Mouse (Mus musculus): ENCODE data around the gene Aknad1. TPM values are rescaled to one million over a fixed set of nuclear protein-coding genes. Genes with fewer than 3 reads are reported as not detected.
A peak's percentile ranks its signal among the peaks of the same experiment; 100 is the strongest.

Gene Aknad1
- polyA plus RNA-seq, 1 experiment from 2014 or later: 0.92 TPM

DNA sequence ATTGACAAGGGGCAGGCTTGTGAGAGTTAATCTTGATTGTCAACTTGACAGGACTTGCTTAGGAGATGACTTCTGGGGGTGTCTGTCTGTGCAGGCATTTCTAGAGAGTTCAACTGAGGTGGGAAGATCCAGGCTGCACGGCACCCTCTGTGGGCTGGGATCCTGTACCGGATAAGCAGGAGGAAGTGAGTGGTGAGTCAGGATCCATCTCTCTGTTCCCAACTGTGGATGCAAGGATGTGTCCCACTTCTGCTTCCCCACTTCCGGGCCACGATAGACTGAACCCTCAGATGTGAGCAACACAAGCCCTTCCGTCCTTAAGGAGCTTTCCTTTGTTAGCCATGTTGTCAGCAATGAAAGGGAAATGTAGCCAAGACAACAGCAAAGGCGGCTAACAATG is 47.1 kb downstream of the Aknad1 start:
- peaks cover 12% of the 10 kb centered on the region for H3K9me3 ChIP-seq (ENCODE audit: control insufficient read depth, low read length)
- H3K4me3 ChIP-seq (ENCODE audit: low read depth, low read length): no peak overlapping the region
- no peak overlapping the region for H3K9ac ChIP-seq (ENCODE audit: low read depth, low read length)
- no peak overlapping the region for H3K4me2 ChIP-seq (ENCODE audit: low read depth, low read length)
- no peak for ATAC-seq (ENCODE audit: low read depth)
- 72% methylated on average over 6 of the region's 6 CpGs for WGBS
- no peak overlapping the region for H3K27ac ChIP-seq (replicated peaks; ENCODE audit: low read depth, low read length)
- H3K27me3 ChIP-seq (replicated peaks; ENCODE audit: control insufficient read depth, insufficient read depth, low read length): no peaks in the 10 kb centered on the region
- no peak for DNase-seq (ENCODE audit: low spot score)
- H3K36me3 ChIP-seq (ENCODE audit: control insufficient read depth, insufficient read depth, low read length): no peaks in the 10 kb centered on the region
- peaks cover 26% of the 10 kb centered on the region for H3K4me1 ChIP-seq (ENCODE audit: control insufficient read depth, insufficient read depth, low read length)

GRCm38 (mm10) chr3:108787754-108788454 is 48.4 kb downstream of the Aknad1 start:
- Histone ChIP-seq H3K27ac (replicated peaks; ENCODE audit: low read depth, low read length) (no peak overlapping the region), H3K4me1 (ENCODE audit: control insufficient read depth, insufficient read depth, low read length) (peaks cover 22% of the 10 kb centered on the region; the same call in 1 of the 2 replicates), H3K4me3 (ENCODE audit: low read depth, low read length) (no peak overlapping the region), H3K9ac (ENCODE audit: low read depth, low read length) (no peak overlapping the region), H3K36me3 (ENCODE audit: control insufficient read depth, insufficient read depth, low read length) (no peaks in the 10 kb centered on the region), H3K27me3 (replicated peaks; ENCODE audit: control insufficient read depth, insufficient read depth, low read length) (no peaks in the 10 kb centered on the region), H3K4me2 (ENCODE audit: low read depth, low read length) (no peak overlapping the region), H3K9me3 (ENCODE audit: control insufficient read depth, low read length) (peaks cover 12% of the 10 kb centered on the region)
- WGBS: 47% methylated on average over 12 of the region's 12 CpGs
- no peak for DNase-seq (ENCODE audit: low spot score)
- no peak for ATAC-seq (ENCODE audit: low read depth)

DNA sequence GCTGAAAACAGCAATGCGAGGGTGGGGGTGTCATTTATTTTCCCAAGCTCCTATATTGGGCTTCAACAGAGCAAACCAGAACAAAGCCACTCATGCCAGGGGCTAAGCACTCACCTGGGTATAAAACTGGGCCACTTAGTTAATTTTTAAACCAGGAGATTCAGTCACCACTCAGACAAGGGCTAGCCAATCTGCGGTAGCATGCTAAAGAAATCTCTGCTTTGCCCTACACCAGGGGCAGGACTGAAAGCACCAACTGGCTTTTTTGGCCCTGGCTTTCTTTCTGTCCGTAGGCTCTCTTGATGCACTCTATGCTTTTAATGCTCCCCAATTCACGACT is 49.0 kb downstream of the Aknad1 start:
- 85% methylated on average over 4 of the region's 4 CpGs for WGBS
- no peak for ATAC-seq (ENCODE audit: low read depth)
- H3K4me2 ChIP-seq (ENCODE audit: low read depth, low read length): no peak overlapping the region
- H3K4me3 ChIP-seq (ENCODE audit: low read depth, low read length): no peak overlapping the region
- H3K4me1 ChIP-seq (ENCODE audit: control insufficient read depth, insufficient read depth, low read length): peaks cover 22% of the 10 kb centered on the region; the same call in 1 of the 2 replicates
- H3K9ac ChIP-seq (ENCODE audit: low read depth, low read length): no peak overlapping the region
- peaks cover 2% of the 10 kb centered on the region; the same call in 1 of the 2 replicates for H3K36me3 ChIP-seq (ENCODE audit: control insufficient read depth, insufficient read depth, low read length)
- H3K27me3 ChIP-seq (replicated peaks; ENCODE audit: control insufficient read depth, insufficient read depth, low read length): no peaks in the 10 kb centered on the region
- peaks cover 12% of the 10 kb centered on the region for H3K9me3 ChIP-seq (ENCODE audit: control insufficient read depth, low read length)
- DNase-seq (ENCODE audit: low spot score): no peak
- no peak overlapping the region for H3K27ac ChIP-seq (replicated peaks; ENCODE audit: low read depth, low read length)

GRCm38 (mm10) chr3:108789299-108789698 is 49.8 kb downstream of the Aknad1 start:
- peak overlapping the region; percentile 39; the same call in 1 of the 2 replicates for H3K27ac ChIP-seq (replicated peaks; ENCODE audit: low read depth, low read length)
- H3K4me3 ChIP-seq (ENCODE audit: low read depth, low read length): no peak overlapping the region
- no peak overlapping the region for H3K9ac ChIP-seq (ENCODE audit: low read depth, low read length)
- H3K4me1 ChIP-seq (ENCODE audit: control insufficient read depth, insufficient read depth, low read length): peaks cover 22% of the 10 kb centered on the region; the same call in 1 of the 2 replicates
- DNase-seq (ENCODE audit: low spot score) (peak; percentile 32), ATAC-seq (ENCODE audit: low read depth) (no peak)
- 29% methylated on average over 5 of the region's 5 CpGs for WGBS
- no peaks in the 10 kb centered on the region for H3K27me3 ChIP-seq (replicated peaks; ENCODE audit: control insufficient read depth, insufficient read depth, low read length)
- peaks cover 12% of the 10 kb centered on the region for H3K9me3 ChIP-seq (ENCODE audit: control insufficient read depth, low read length)
- no peak overlapping the region for H3K4me2 ChIP-seq (ENCODE audit: low read depth, low read length)
- H3K36me3 ChIP-seq (ENCODE audit: control insufficient read depth, insufficient read depth, low read length): peaks cover 9% of the 10 kb centered on the region

- peak; percentile 60 for ATAC-seq (ENCODE audit: low read depth)
- Histone ChIP-seq H3K9me3 (ENCODE audit: control insufficient read depth, low read length) (0 out of 2 replicates have a peak, but pooled peaks cover 2% of the 10 kb centered on the region), H3K9ac (ENCODE audit: low read depth, low read length) (no peak overlapping the region), H3K27ac (replicated peaks; ENCODE audit: low read depth, low read length) (peak overlapping the region; percentile 8; the same call in 1 of the 2 replicates), H3K27me3 (replicated peaks; ENCODE audit: control insufficient read depth, insufficient read depth, low read length) (no peaks in the 10 kb centered on the region), H3K4me3 (ENCODE audit: low read depth, low read length) (no peak overlapping the region), H3K36me3 (ENCODE audit: control insufficient read depth, insufficient read depth, low read length) (peaks cover 19% of the 10 kb centered on the region), H3K4me1 (ENCODE audit: control insufficient read depth, insufficient read depth, low read length) (peaks cover 22% of the 10 kb centered on the region; the same call in 1 of the 2 replicates), H3K4me2 (ENCODE audit: low read depth, low read length) (no peak overlapping the region)
- peak; percentile 67 for DNase-seq (ENCODE audit: low spot score)
- WGBS: 70% methylated on average over 3 of the region's 3 CpGs
Observed at GRCm38 (mm10) chr3:108790499-108790898, 51.0 kb downstream of the Aknad1 start.

DNA sequence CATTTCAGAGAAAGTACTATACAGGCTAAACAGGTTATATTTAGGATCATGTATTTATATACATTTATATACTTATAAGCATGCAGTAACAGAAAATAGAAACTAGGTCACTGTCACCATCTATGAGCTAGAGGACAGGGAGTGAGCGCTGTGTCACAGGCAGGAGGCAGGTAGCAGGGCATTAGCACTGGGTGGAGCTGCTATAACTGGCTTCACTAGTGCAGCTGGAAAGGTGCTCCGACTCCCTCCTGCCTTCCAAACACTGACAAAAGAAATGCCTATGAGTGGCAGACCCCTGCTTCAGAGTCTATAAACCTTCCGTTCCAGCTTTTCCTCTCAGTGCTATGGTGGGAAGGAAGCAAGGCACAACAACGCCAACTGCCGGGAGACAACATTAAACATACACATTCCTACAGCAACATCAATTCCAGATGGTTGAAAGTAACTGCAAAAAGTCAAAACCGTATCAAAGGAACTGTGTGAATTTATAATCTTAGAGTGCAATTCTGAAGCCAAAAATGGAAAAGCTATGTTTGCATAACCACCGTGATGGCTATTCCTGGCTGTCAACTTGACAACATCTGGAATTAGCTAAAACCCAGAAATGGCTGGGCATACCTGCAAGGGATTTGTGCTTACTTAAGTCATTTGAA is 51.7 kb downstream of the Aknad1 start:
- Histone ChIP-seq H3K27me3 (replicated peaks; ENCODE audit: control insufficient read depth, insufficient read depth, low read length) (no peaks in the 10 kb centered on the region), H3K9me3 (ENCODE audit: control insufficient read depth, low read length) (no peaks in the 10 kb centered on the region), H3K36me3 (ENCODE audit: control insufficient read depth, insufficient read depth, low read length) (peaks cover 25% of the 10 kb centered on the region), H3K9ac (ENCODE audit: low read depth, low read length) (no peak overlapping the region), H3K4me2 (ENCODE audit: low read depth, low read length) (no peak overlapping the region), H3K4me3 (ENCODE audit: low read depth, low read length) (no peak overlapping the region), H3K4me1 (ENCODE audit: control insufficient read depth, insufficient read depth, low read length) (peaks cover 22% of the 10 kb centered on the region; the same call in 1 of the 2 replicates), H3K27ac (replicated peaks; ENCODE audit: low read depth, low read length) (peak overlapping the region; percentile 69)
- 34% methylated on average over 7 of the region's 7 CpGs for WGBS
- peak; percentile 62 for ATAC-seq (ENCODE audit: low read depth)
- peak; percentile 76 for DNase-seq (ENCODE audit: low spot score)

DNA sequence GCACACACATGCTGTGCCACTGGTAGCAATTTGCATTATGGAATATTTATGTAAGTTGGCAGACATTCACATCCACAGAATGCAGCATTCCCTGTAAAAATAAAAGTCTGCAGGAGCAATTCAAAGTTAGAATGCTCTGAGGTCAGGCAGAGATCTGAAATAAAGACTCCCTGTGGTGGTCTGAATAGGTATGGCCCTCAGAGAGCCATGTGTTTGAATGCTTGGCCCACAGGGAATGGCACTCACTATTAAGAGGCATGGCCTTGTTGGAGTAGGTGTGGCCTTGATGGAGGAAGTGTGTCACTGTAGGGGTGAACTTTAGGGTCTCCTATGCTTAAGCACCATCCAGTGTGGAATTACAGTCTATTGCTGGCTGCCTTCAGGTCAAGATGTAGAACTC is 53.0 kb downstream of the Aknad1 start:
- Histone ChIP-seq H3K4me2 (ENCODE audit: low read depth, low read length) (no peak overlapping the region), H3K4me1 (ENCODE audit: control insufficient read depth, insufficient read depth, low read length) (peaks cover 22% of the 10 kb centered on the region; the same call in 1 of the 2 replicates), H3K36me3 (ENCODE audit: control insufficient read depth, insufficient read depth, low read length) (peaks cover 35% of the 10 kb centered on the region), H3K27ac (replicated peaks; ENCODE audit: low read depth, low read length) (no peak overlapping the region; the same call in 1 of the 2 replicates), H3K9ac (ENCODE audit: low read depth, low read length) (no peak overlapping the region), H3K9me3 (ENCODE audit: control insufficient read depth, low read length) (no peaks in the 10 kb centered on the region), H3K4me3 (ENCODE audit: low read depth, low read length) (no peak overlapping the region), H3K27me3 (replicated peaks; ENCODE audit: control insufficient read depth, insufficient read depth, low read length) (no peaks in the 10 kb centered on the region)
- no peak for ATAC-seq (ENCODE audit: low read depth)
- no peak for DNase-seq (ENCODE audit: low spot score)

DNA sequence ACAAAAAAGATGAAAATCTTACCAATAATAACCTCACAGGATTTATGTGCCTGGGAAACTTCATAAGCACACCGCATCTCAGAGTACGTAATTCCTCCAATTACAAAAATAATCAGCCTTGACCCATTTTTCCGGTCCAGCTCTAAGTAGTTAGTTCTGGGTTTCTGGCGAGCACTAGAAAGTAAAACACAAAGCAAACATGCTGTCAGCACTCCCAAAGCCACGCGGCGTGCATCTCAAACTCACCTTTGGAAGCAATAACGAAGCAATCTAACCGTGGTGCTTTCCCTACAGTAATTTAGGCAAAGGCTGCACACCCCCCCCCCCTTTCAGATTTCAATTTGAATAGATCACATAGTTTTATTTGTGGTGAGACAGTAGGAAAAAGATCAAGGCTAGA is 55.3 kb downstream of the Aknad1 start:
- 75% methylated on average over 9 of the region's 9 CpGs for WGBS
- H3K36me3 ChIP-seq (ENCODE audit: control insufficient read depth, insufficient read depth, low read length): peaks cover 54% of the 10 kb centered on the region
- no peak for ATAC-seq (ENCODE audit: low read depth)

More for the DNA sequence above, 55.3 kb downstream of the Aknad1 start:
- DNase-seq (ENCODE audit: low spot score): no peak
- Histone ChIP-seq H3K4me3 (ENCODE audit: low read depth, low read length) (no peak overlapping the region), H3K27me3 (replicated peaks; ENCODE audit: control insufficient read depth, insufficient read depth, low read length) (no peaks in the 10 kb centered on the region), H3K9me3 (ENCODE audit: control insufficient read depth, low read length) (no peaks in the 10 kb centered on the region), H3K9ac (ENCODE audit: low read depth, low read length) (no peak overlapping the region), H3K27ac (replicated peaks; ENCODE audit: low read depth, low read length) (no peak overlapping the region), H3K4me2 (ENCODE audit: low read depth, low read length) (no peak overlapping the region), H3K4me1 (ENCODE audit: control insufficient read depth, insufficient read depth, low read length) (peaks cover 7% of the 10 kb centered on the region; the same call in 1 of the 2 replicates)
